ENCODE assay signal across 8 mouse cellular contexts in genomic region chr14:62879497-62879896, GRCm38 (mm10). TPM values are rescaled to one million over a fixed set of nuclear protein-coding genes. Genes with fewer than 3 reads are reported as not detected.
DNase-seq lines count a peak whose midpoint lies in the region; ATAC-seq and TF ChIP-seq lines count a peak whose summit lies in the region.

No protein-coding gene starts in this region.

- H3K9me3 ChIP-seq in G1E (replicated peaks): no peaks in the 10 kb centered on the region

- 9% methylated on average over 5 of the region's 5 CpGs for WGBS in cerebellum, adult 2 months
- WGBS in lung, adult 2 months: 12% methylated on average over 5 of the region's 5 CpGs

- H3K27ac ChIP-seq in cerebellum, adult 2 months (ENCODE audit: insufficient read depth, low read length): no peak overlapping the region

- H3K27me3 ChIP-seq in G1E (ENCODE audit: insufficient read depth, low read length): no peaks in the 10 kb centered on the region
- H3K27me3 ChIP-seq in cerebellum, adult 2 months (ENCODE audit: control insufficient read depth, insufficient read depth, low read length): no peaks in the 10 kb centered on the region

- H3K4me1 ChIP-seq in G1E (ENCODE audit: insufficient read depth, low read depth, low read length): peaks cover 49% of the 10 kb centered on the region
- peaks cover 33% of the 10 kb centered on the region for H3K4me1 ChIP-seq in cerebellum, adult 2 months (ENCODE audit: control insufficient read depth, insufficient read depth, low read length)
- peaks cover 31% of the 10 kb centered on the region for H3K4me1 ChIP-seq in lung, adult 2 months (ENCODE audit: control insufficient read depth, insufficient read depth, low read length)

- peak; percentile 15 for DNase-seq in G1E (ENCODE audit: low spot score)
- peak; percentile 84 to 86 for DNase-seq in cerebellum, adult 2 months
- peak; percentile 50 for DNase-seq in forelimb bud, embryonic 11.5 days (ENCODE audit: low read depth, low spot score)
- peak; percentile 83 for DNase-seq in heart, postnatal 4 days
- peak; percentile 81 to 90 for DNase-seq in layer of hippocampus, adult 18-20 months (ENCODE audit: low spot score in 2 of 2)
- DNase-seq in lung, adult 2 months: peak; percentile 71
- peak; percentile 84 for DNase-seq in testis, postnatal 10 days (ENCODE audit: low spot score)

- H3K4me3 ChIP-seq in G1E (ENCODE audit: low read depth, low read length): no peak overlapping the region
- H3K4me3 ChIP-seq in cerebellum, adult 2 months (replicated peaks; ENCODE audit: insufficient read depth, low read depth, low read length): no peak overlapping the region
- H3K4me3 ChIP-seq in lung, adult 2 months (replicated peaks; ENCODE audit: extremely low read depth, low read depth, low read length): no peak overlapping the region

- ATAC-seq in G1E (ENCODE audit: extremely low read depth, insufficient number of reproducible peaks, low FRiP score, poor library complexity, severe bottlenecking): no peak
- peak; percentile 75 for ATAC-seq in neutrophil, adult 5-6 weeks (ENCODE audit: extremely low read depth, insufficient number of reproducible peaks, low FRiP score, poor library complexity, severe bottlenecking)

- H3K36me3 ChIP-seq in G1E (replicated peaks): no peaks in the 10 kb centered on the region

- no peak for TF ChIP-seq CTCF in G1E (IDR thresholded peaks at IDR 0.05; ENCODE audit: low read depth, low read length)
- TF ChIP-seq CTCF in cerebellum, adult 2 months (IDR thresholded peaks at IDR 0.05; ENCODE audit: borderline replicate concordance, insufficient read depth, low read depth, low read length): peak; percentile 70
- TF ChIP-seq CTCF in lung, adult 2 months (IDR thresholded peaks at IDR 0.05; ENCODE audit: insufficient read depth, low read length): peak; percentile 71

- no peak for TF ChIP-seq POLR2A in cerebellum, adult 2 months (IDR thresholded peaks at IDR 0.05; ENCODE audit: borderline replicate concordance, insufficient read depth, low read length)
- no peak for TF ChIP-seq POLR2A in lung, adult 2 months (IDR thresholded peaks at IDR 0.05; ENCODE audit: borderline replicate concordance, extremely low read depth, low read depth, low read length)

RNA-seq across cellular contexts. Expression of gene Wdfy2, which starts 42.0 kb away (rescaled TPM):
- total RNA-seq in G1E (2014; fragmentation: Nextera tagmentation) (12.7 and 14.6 TPM in 2 replicates), G1E (2017) (9.8 and 10.3 TPM in 2 replicates)
- 2.3 and 2.5 TPM in 2 replicates for polyA plus RNA-seq in G1E (2012)
- 15.1 and 15.8 TPM in 2 replicates for polyA plus RNA-seq in cerebellum, adult 2 months (2012; rRNA removed)
- 1 to 10 TPM; 8.0 to 8.3 TPM for total RNA-seq in heart, postnatal 4 days (2021)
- total RNA-seq in layer of hippocampus, adult 18-20 months (2021): 10 to 100 TPM; 16.2 to 17.6 TPM
- polyA plus RNA-seq in lung, adult 2 months (2012; rRNA removed): 6.4 and 9.5 TPM in 2 replicates
- 46.4 and 48.5 TPM in 2 replicates for total RNA-seq in neutrophil, adult 5-6 weeks (2017)

Comparison
In these comparisons a context has a peak if more than half of its experiments do, and no peak if none do; other contexts are left out.
1. DNase-seq: peak in every context shown above with its lines; median percentile 86 in layer of hippocampus, adult 18-20 months; 85 in cerebellum, adult 2 months; 84 in testis, postnatal 10 days; 83 in heart, postnatal 4 days; 71 in lung, adult 2 months; 50 in forelimb bud, embryonic 11.5 days; 15 in G1E.